Comparison of ENCODE assay signal across 15 mouse cellular contexts in the genomic region with DNA sequence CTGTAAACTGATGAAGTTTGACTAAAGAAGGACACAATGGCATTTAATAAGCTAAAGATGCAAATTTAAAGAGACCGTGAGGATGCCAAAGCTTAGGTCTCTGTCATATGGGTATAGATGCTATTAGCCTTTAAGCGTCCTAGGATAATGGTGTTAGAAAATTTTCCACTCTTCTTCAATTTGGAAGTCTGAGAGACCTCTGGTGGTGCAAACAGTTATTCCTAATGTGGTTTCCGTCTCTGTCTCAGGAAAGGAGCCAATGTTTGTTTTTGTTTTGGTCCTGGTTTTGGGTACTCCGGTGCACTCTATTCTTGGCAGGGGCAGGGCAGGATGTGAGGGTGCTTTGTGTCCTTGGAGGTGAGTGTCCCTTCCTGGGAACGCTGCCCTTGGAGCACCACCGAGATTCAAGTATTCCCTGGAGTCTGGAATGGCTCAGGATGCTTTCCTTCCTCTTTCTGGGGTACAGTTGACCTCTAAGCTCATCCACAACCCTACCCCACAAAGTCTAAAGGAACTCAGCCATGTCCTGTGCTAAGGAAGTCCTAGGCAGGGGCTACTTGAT. TPM values are rescaled to one million over a fixed set of nuclear protein-coding genes. Genes with fewer than 3 reads are reported as not detected.
A peak's percentile ranks its signal among the peaks of the same experiment; 100 is the strongest.
DNase-seq lines count a peak whose midpoint lies in the region; ATAC-seq and TF ChIP-seq lines count a peak whose summit lies in the region.
"Had no signal": no experiment of that assay in that cellular context is flagged by ENCODE, and none has a peak within 500 bp of the region (broad histone marks: within the 10 kb centered on the region; RNA-seq: fewer than 3 reads in every experiment).

No protein-coding gene starts in this region.

- peak; percentile 32 to 51 for DNase-seq in adrenal gland, postnatal 36 days
- DNase-seq in adrenal gland, postnatal 4 days (ENCODE audit: low spot score in 2 of 2) = no peak
- no peak for DNase-seq in heart, postnatal 25 days (ENCODE audit: low spot score)
- DNase-seq in kidney, adult 9 months = peak; percentile 74
- no peak for DNase-seq in testis, postnatal 10 days (ENCODE audit: low spot score)
- DNase-seq: cerebellum, adult 8-10 months; thymus, adult 2 months had no signal

- intact Hi-C loops in heart, postnatal 25 days (cut with DNase I) = no loop called here

- no peaks in the 10 kb centered on the region for H3K9me3 ChIP-seq in heart, embryonic 13.5 days
- H3K9me3 ChIP-seq in kidney, embryonic 15.5 days (replicated peaks) = no peaks in the 10 kb centered on the region
- H3K9me3 ChIP-seq: embryonic facial prominence, embryonic 15.5 days; forebrain, embryonic 12.5 days; neural tube, embryonic 15.5 days had no signal

- no peak overlapping the region for H3K4me2 ChIP-seq in heart, embryonic 13.5 days
- no peak overlapping the region for H3K4me2 ChIP-seq in kidney, embryonic 15.5 days
- H3K4me2 ChIP-seq: embryonic facial prominence, embryonic 15.5 days; forebrain, embryonic 12.5 days; neural tube, embryonic 15.5 days had no signal

- TF ChIP-seq POLR2A in embryonic fibroblast, embryonic 13.5 days (IDR thresholded peaks at IDR 0.05; ENCODE audit: low read depth, low read length) = no peak

- no peaks in the 10 kb centered on the region for H3K27me3 ChIP-seq in heart, embryonic 13.5 days (replicated peaks)
- no peaks in the 10 kb centered on the region for H3K27me3 ChIP-seq in kidney, embryonic 15.5 days
- H3K27me3 ChIP-seq: embryonic facial prominence, embryonic 15.5 days; forebrain, embryonic 12.5 days; neural tube, embryonic 15.5 days had no signal

- WGBS in heart, embryonic 13.5 days = 59% methylated on average over 6 of the region's 6 CpGs
- WGBS in kidney, embryonic 15.5 days = 70% methylated on average over 6 of the region's 6 CpGs

- no peak for TF ChIP-seq CTCF in embryonic fibroblast, embryonic 13.5 days (IDR thresholded peaks at IDR 0.05; ENCODE audit: borderline replicate concordance, insufficient read depth, low read length)

- ATAC-seq in heart, embryonic 13.5 days (ENCODE audit: extremely low read depth, insufficient number of reproducible peaks, low FRiP score, low TSS enrichment) = no peak
- ATAC-seq in kidney, embryonic 15.5 days (replicated peaks; ENCODE audit: low FRiP score) = no peak
- ATAC-seq: activated CD4-positive, CD25-positive, alpha-beta regulatory T cell, adult 4 months; inflammation-experienced regulatory T-cells, adult 6 months had no signal

- H3K4me3 ChIP-seq in heart, embryonic 13.5 days = no peak overlapping the region
- H3K4me3 ChIP-seq in kidney, embryonic 15.5 days (replicated peaks) = no peak overlapping the region
- no peak overlapping the region for H3K4me3 ChIP-seq in embryonic fibroblast, embryonic 13.5 days (ENCODE audit: insufficient read depth, low read length)
- H3K4me3 ChIP-seq: embryonic facial prominence, embryonic 15.5 days; forebrain, embryonic 12.5 days; neural tube, embryonic 15.5 days had no signal

- peaks cover 10% of the 10 kb centered on the region for H3K36me3 ChIP-seq in heart, embryonic 13.5 days
- no peaks in the 10 kb centered on the region for H3K36me3 ChIP-seq in kidney, embryonic 15.5 days
- H3K36me3 ChIP-seq: forebrain, embryonic 12.5 days; neural tube, embryonic 15.5 days had no signal

- H3K4me1 ChIP-seq in heart, embryonic 13.5 days = peaks cover 77% of the 10 kb centered on the region
- peaks cover 34% of the 10 kb centered on the region for H3K4me1 ChIP-seq in kidney, embryonic 15.5 days
- peaks cover 17% of the 10 kb centered on the region for H3K4me1 ChIP-seq in embryonic fibroblast, embryonic 13.5 days (ENCODE audit: control insufficient read depth, insufficient read depth, low read length)

- 0 out of 2 replicates have a peak overlapping the region, but pooled peaks have one; percentile 91 for H3K27ac ChIP-seq in heart, embryonic 13.5 days (replicated peaks)
- no peak overlapping the region for H3K27ac ChIP-seq in kidney, embryonic 15.5 days
- H3K27ac ChIP-seq in embryonic fibroblast, embryonic 13.5 days (ENCODE audit: insufficient read depth, low read length) = peak overlapping the region; percentile 85; the same call in 1 of the 2 replicates
- H3K27ac ChIP-seq: forebrain, embryonic 12.5 days; neural tube, embryonic 15.5 days had no signal

- H3K9ac ChIP-seq in heart, embryonic 13.5 days = no peak overlapping the region
- H3K9ac ChIP-seq in kidney, embryonic 15.5 days = no peak overlapping the region
- H3K9ac ChIP-seq: embryonic facial prominence, embryonic 15.5 days; forebrain, embryonic 12.5 days; neural tube, embryonic 15.5 days had no signal

RNA-seq across cellular contexts. Expression of a gene that starts 39.5 kb away (rescaled TPM):
- 10 to 100 TPM; 42.3 to 50.8 TPM for total RNA-seq in adrenal gland, postnatal 36 days (2021)
- 10 to 100 TPM; 42.2 to 45.0 TPM for total RNA-seq in adrenal gland, postnatal 4 days (2021)
- 32.9 and 33.4 TPM in 2 replicates for polyA plus RNA-seq in heart, embryonic 13.5 days (2015; fragmentation: Nextera tagmentation; extraction: Ambion mirVana)
- total RNA-seq in heart, postnatal 25 days (2021) = 1 to 10 TPM; 9.0 to 9.2 TPM
- 62.5 and 63.6 TPM in 2 replicates for polyA plus RNA-seq in kidney, embryonic 15.5 days (2015; fragmentation: Nextera tagmentation; extraction: Ambion mirVana)
- 23.3 and 25.5 TPM in 2 replicates for polyA plus RNA-seq in embryonic fibroblast, embryonic 13.5 days (2011; ENCODE audit: insufficient read length, low read depth, missing spikeins)

Comparison
In these comparisons a context has a peak if more than half of its experiments do, and no peak if none do; other contexts are left out.
1. DNase-seq: peak in adrenal gland, postnatal 36 days (2 of 2) and kidney, adult 9 months (single experiment); none in adrenal gland, postnatal 4 days (0 of 2), heart, postnatal 25 days (single experiment) and testis, postnatal 10 days (single experiment).
2. RNA of a gene that starts 39.5 kb away (total RNA-seq): 42.3 to 50.8 TPM in adrenal gland, postnatal 36 days and 42.2 to 45.0 TPM in adrenal gland, postnatal 4 days; 9.0 to 9.2 TPM in heart, postnatal 25 days; every median in the first group is over 4 times any median in the second.